Mouse (Mus musculus) CH12.LX (cell line): ENCODE measurements around the gene Crx. TPM values are rescaled to one million over a fixed set of nuclear protein-coding genes. Genes with fewer than 3 reads are reported as not detected.
A peak's percentile ranks its signal among the peaks of the same experiment; 100 is the strongest.

Experiments
- DNase-seq: peaks from one replicate; pipeline ENCODE4 v3.0.0-alpha.2; 2013; ENCODE audit errors: extremely low read depth
- H3K27ac ChIP-seq: 2 replicates; pipeline ENCODE4 v1.5.1; 2012; ENCODE audit warnings: low read depth, mild to moderate bottlenecking, control low read depth, moderate library complexity; ENCODE audit not compliant: insufficient read depth
- H3K27me3 ChIP-seq: replicated peaks from 2 replicates; pipeline ENCODE3; 2012; ENCODE audit warnings: inconsistent platforms
- H3K36me3 ChIP-seq, 2 experiments: replicated peaks in 1 of 2; 2 replicates each; pipeline versions ENCODE3 to v1.6.1; 2012; ENCODE audit warnings: inconsistent platforms in 1 of 2, low read length in 1 of 2, mild to moderate bottlenecking in 1 of 2, mixed read lengths in 1 of 2, moderate library complexity in 1 of 2; ENCODE audit not compliant: control insufficient read depth in 1 of 2, insufficient read depth in 1 of 2
- H3K4me1 ChIP-seq, 2 experiments: 2 replicates each; pipeline ENCODE4 v1.6.1; 2012; ENCODE audit warnings: inconsistent platforms in 1 of 2, moderate library complexity in 1 of 2; ENCODE audit not compliant: insufficient read depth in 2 of 2, control insufficient read depth in 1 of 2
- H3K4me2 ChIP-seq: 2 replicates; pipeline ENCODE4 v1.6.1; 2012; ENCODE audit warnings: low read depth, mild to moderate bottlenecking, control low read depth; ENCODE audit not compliant: poor library complexity, insufficient read depth, severe bottlenecking
- H3K4me3 ChIP-seq, 3 experiments: fragments of 150-350 bp in 1 of 3; sonication (generic) in 1 of 3; replicated peaks in 1 of 3; 2 replicates each; pipeline versions ENCODE3 to v1.5.1; 2011 to 2012; ENCODE audit warnings: low read depth in 2 of 3, low read length in 2 of 3, mild to moderate bottlenecking in 2 of 3, moderate library complexity in 2 of 3, control low read depth in 1 of 3, improper control_type of control experiment in 1 of 3, inconsistent platforms in 1 of 3, mixed read lengths in 1 of 3; ENCODE audit not compliant: poor library complexity in 1 of 3
- H3K79me2 ChIP-seq: replicated peaks from 2 replicates; pipeline ENCODE4 v1.6.1; 2012; ENCODE audit warnings: mild to moderate bottlenecking, moderate library complexity; ENCODE audit not compliant: control insufficient read depth, poor library complexity, insufficient read depth, severe bottlenecking; ENCODE audit errors: extremely low read depth
- H3K9ac ChIP-seq: 2 replicates; pipeline ENCODE4 v1.6.1; 2012; ENCODE audit warnings: low read depth, mild to moderate bottlenecking, control low read depth, moderate library complexity; ENCODE audit not compliant: insufficient read depth
- H3K9me3 ChIP-seq: replicated peaks from 2 replicates; pipeline ENCODE3; 2012; ENCODE audit warnings: low read length, inconsistent platforms, mixed read lengths
- BHLHE40 ChIP-seq: IDR thresholded peaks from 2 replicates; pipeline ENCODE4 v1.6.1; 2011; ENCODE audit warnings: mild to moderate bottlenecking, low read depth, low read length, improper control_type of control experiment
- CHD1 ChIP-seq: IDR thresholded peaks from 2 replicates; pipeline ENCODE4 v1.6.1; 2012; ENCODE audit warnings: low read depth, low read length, improper control_type of control experiment, inconsistent platforms
- ELF1 ChIP-seq: IDR thresholded peaks from 2 replicates; pipeline ENCODE4 v1.6.1; 2014; ENCODE audit warnings: low read depth, mild to moderate bottlenecking, inconsistent platforms, low read length, improper control_type of control experiment
- EP300 ChIP-seq: IDR thresholded peaks from 2 replicates; pipeline ENCODE4 v1.6.1; 2011; ENCODE audit warnings: low read length, improper control_type of control experiment
- ETS1 ChIP-seq: conservative IDR thresholded peaks from 2 replicates; pipeline ENCODE4 v1.6.1; 2012; ENCODE audit warnings: low read depth, mild to moderate bottlenecking, inconsistent platforms, low read length, improper control_type of control experiment, moderate library complexity
- HCFC1 ChIP-seq: IDR thresholded peaks from 2 replicates; pipeline ENCODE4 v1.6.1; 2012; ENCODE audit warnings: low read depth, mild to moderate bottlenecking, inconsistent platforms, low read length, improper control_type of control experiment
- KAT2A ChIP-seq: IDR thresholded peaks from 2 replicates; pipeline ENCODE4 v1.6.1; 2012; ENCODE audit warnings: low read length, improper control_type of control experiment, inconsistent platforms; ENCODE audit not compliant: insufficient replicate concordance
- MAFK ChIP-seq: IDR thresholded peaks from 2 replicates; pipeline ENCODE4 v1.6.1; 2011; ENCODE audit warnings: low read length, improper control_type of control experiment; ENCODE audit not compliant: insufficient replicate concordance
- MAX ChIP-seq: IDR thresholded peaks from 2 replicates; pipeline ENCODE4 v1.6.1; 2011; ENCODE audit warnings: low read length, improper control_type of control experiment
- MEF2A ChIP-seq: IDR thresholded peaks from 2 replicates; pipeline ENCODE4 v1.6.1; 2014; ENCODE audit warnings: low read depth, mild to moderate bottlenecking, inconsistent platforms, low read length, improper control_type of control experiment, borderline replicate concordance
- MYC ChIP-seq: IDR thresholded peaks from 2 replicates; pipeline ENCODE4 v1.6.1; 2011; ENCODE audit warnings: low read depth, mild to moderate bottlenecking, improper control_type of control experiment, low read length
- PAX5 ChIP-seq: IDR thresholded peaks from 2 replicates; pipeline ENCODE4 v1.6.1; 2012; ENCODE audit warnings: low read length, inconsistent platforms, mixed read lengths
- RAD21 ChIP-seq: IDR thresholded peaks from 2 replicates; pipeline ENCODE4 v1.6.1; 2011; ENCODE audit warnings: low read depth, mild to moderate bottlenecking, low read length, improper control_type of control experiment, moderate library complexity
- SIN3A ChIP-seq: IDR thresholded peaks from 2 replicates; pipeline ENCODE4 v1.6.1; 2012; ENCODE audit warnings: low read length, improper control_type of control experiment, inconsistent platforms
- TBP ChIP-seq: conservative IDR thresholded peaks from 2 replicates; pipeline ENCODE4 v1.6.1; 2011; ENCODE audit warnings: low read depth, low read length, improper control_type of control experiment
- TCF12 ChIP-seq: IDR thresholded peaks from 2 replicates; pipeline ENCODE4 v1.6.1; 2014; ENCODE audit warnings: low read depth, mild to moderate bottlenecking, inconsistent platforms, low read length, improper control_type of control experiment
- ZC3H11A ChIP-seq: IDR thresholded peaks from 2 replicates; pipeline ENCODE4 v1.6.1; 2012; ENCODE audit warnings: low read depth, mild to moderate bottlenecking, inconsistent platforms, low read length, improper control_type of control experiment
- ZMIZ1 ChIP-seq: IDR thresholded peaks from 2 replicates; pipeline ENCODE4 v1.6.1; 2012; ENCODE audit warnings: low read depth, mild to moderate bottlenecking, inconsistent platforms, low read length, improper control_type of control experiment
- ZNF384 ChIP-seq: IDR thresholded peaks from 2 replicates; pipeline ENCODE4 v1.6.1; 2012; ENCODE audit warnings: low read depth, low read length, improper control_type of control experiment, inconsistent platforms
- dilution Hi-C: fragments of 300-500 bp; cut with MboI; formaldehyde crosslinking; loops from 2 replicates; pipeline ENCODE4 v1.14.3; 2020; ENCODE audit warnings: low sequenced_read_pairs; ENCODE audit not compliant: extremely low pct_unique_long_range_greater_than_20kb, extremely low pct_ligation_motif_present
- in situ Hi-C: fragments of 300-500 bp; cut with MboI; formaldehyde crosslinking; loops from 3 replicates; pipeline ENCODE4 v1.14.3; 2019; ENCODE audit warnings: low sequenced_read_pairs, low pct_ligation_motif_present, low pct_unique_long_range_greater_than_20kb, mixed read lengths
- polyA plus RNA-seq: library from polyadenylated mRNA; unstranded; fragments of >175 nt; gene quantifications from 2 replicates; pipeline ENCODE4 v1.2.1, GENCODE M21; 2012; ENCODE audit warnings: low read depth; ENCODE audit not compliant: insufficient read length
- total RNA-seq, 2 experiments: library from RNA; depleted of rRNA; stranded (reverse); fragments of 300-350 nt in 1 of 2; fragments of >200 nt in 1 of 2; gene quantifications; 2 replicates each; pipeline ENCODE4 v1.2.3; 2012 to 2014

Gene Crx
- total and polyA plus RNA-seq, 3 experiments, result not detected

DNA sequence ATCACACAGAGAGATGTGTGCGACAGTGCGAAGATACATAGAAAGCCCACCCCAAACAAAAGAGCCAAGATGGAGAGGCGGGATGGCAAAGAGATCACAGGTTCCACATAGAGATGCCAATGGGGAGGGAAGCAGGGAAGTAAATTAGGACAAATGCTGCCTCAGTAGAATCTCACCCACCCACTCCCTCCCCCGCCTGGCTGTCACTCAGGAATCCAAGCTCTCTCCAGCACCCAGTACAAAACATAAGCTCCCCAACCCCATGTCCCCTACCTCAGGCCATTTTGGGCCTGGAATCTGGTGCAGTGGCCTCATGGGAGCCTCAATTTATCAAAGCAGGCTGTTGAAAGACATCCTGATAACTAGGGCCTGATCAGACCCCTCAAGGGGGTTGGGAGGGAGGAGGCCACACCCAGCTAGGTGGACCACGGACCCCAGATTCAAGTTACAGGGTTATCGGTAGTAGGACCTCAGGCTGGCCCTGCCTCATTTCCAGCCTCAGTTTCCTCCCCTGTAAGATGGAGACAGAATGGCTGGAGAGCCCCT is 41.0 kb upstream of the Crx start:
- Histone ChIP-seq H3K36me3 (peaks cover 34 to 46% of the 10 kb centered on the region in 2 experiments), H3K27me3 (peaks cover 11% of the 10 kb centered on the region), H3K4me3 (peak overlapping the region; percentile 81 to 84 (median 81)), H3K27ac (no peak overlapping the region), H3K9ac (peak overlapping the region; percentile 88; the same call in 1 of the 2 replicates), H3K79me2 (peaks cover 22% of the 10 kb centered on the region), H3K4me2 (peak overlapping the region; percentile 86), H3K4me1 (peaks cover 16 to 26% of the 10 kb centered on the region in 2 experiments), H3K9me3 (no peaks in the 10 kb centered on the region)
- dilution Hi-C loops (no loop called here), in situ Hi-C loops (no loop called here)
- DNase-seq, result no peak
- TF ChIP-seq MAFK (no peak), TCF12 (no peak), ZMIZ1 (no peak), ZC3H11A (no peak), CHD1 (no peak)

- Histone ChIP-seq H3K4me3 (no peak overlapping the region), H3K4me1 (peaks cover 17 to 29% of the 10 kb centered on the region in 2 experiments), H3K9me3 (no peaks in the 10 kb centered on the region), H3K27ac (no peak overlapping the region), H3K4me2 (no peak overlapping the region), H3K36me3 (peaks cover 34 to 48% of the 10 kb centered on the region in 2 experiments), H3K27me3 (peaks cover 11% of the 10 kb centered on the region), H3K9ac (no peak overlapping the region)
- dilution Hi-C loops (no loop called here), in situ Hi-C loops (no loop called here)
- TF ChIP-seq BHLHE40 (no peak), ETS1 (no peak), MAX (no peak), PAX5 (no peak), TCF12 (no peak), SIN3A (no peak), MYC (no peak), HCFC1 (no peak), CHD1 (no peak), RAD21 (no peak), TBP (no peak), MEF2A (no peak), ZC3H11A (no peak), KAT2A (no peak), ELF1 (no peak), EP300 (no peak), ZNF384 (no peak)
- TF ChIP-seq, all 38 proteins: peak for 0
- DNase-seq, result no peak
- H3K79me2 ChIP-seq, result peaks cover 22% of the 10 kb centered on the region
These were observed 40.2 kb upstream of the Crx start for GRCm38 (mm10) chr7:15919947-15920346.
